Mouse (Mus musculus): ENCODE data around the gene Pim2.
"Not testable (repeated sequence)": the region's sequence is repeated elsewhere in the genome, so short reads cannot be mapped to it uniquely, and the experiment has no call there.

Pim2 gene

DNA sequence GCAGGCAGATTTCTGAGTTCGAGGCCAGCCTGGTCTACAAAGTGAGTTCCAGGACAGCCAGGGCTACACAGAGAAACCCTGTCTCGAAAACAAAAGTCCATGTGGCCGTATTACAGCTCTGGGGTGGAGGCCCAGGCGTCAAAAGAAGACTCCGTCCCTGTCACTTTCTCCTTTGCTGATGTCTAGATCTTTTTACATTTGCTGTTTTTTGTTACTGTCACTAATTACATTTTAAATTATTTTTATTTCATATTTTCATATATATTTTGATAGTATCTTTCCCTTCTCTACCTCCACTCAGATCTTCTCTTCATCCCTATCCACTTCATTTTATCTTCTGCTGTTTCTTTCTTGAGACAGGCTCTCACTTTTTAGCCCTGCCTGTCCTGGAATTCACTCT, 29.7 kb downstream of the Pim2 start, which contains the start of gene Gm10491:
Gm10491 (minus strand) TSS at position 101 of the 400 bp plus-strand sequence.
- no peak for DNase-seq (ENCODE audit: low spot score)

DNA sequence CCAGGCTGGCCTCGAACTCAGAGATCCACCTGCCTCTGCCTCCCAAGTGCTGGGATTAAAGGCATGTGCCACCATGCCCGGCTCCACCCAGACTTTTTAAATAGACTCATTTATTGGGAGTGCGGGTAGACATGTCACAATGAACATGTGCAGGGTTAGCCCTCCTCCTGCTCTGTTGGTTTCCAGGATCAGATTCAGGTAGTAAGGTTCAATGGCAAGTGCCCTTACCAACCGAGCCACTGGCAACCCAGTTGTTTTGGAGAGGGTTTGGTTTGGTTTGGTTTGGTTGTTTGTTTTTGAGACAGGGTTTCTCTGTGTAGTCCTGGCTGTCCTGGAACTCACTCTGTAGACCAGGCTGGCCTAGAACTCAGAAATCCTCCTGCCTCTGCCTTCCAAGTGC, 31.2 kb downstream of the Pim2 start, which contains the start of gene Gm10490:
Gm10490 (plus strand) TSS at position 301 of the 400 bp plus-strand sequence.
- DNase-seq (ENCODE audit: low spot score) = not testable (repeated sequence)

DNA sequence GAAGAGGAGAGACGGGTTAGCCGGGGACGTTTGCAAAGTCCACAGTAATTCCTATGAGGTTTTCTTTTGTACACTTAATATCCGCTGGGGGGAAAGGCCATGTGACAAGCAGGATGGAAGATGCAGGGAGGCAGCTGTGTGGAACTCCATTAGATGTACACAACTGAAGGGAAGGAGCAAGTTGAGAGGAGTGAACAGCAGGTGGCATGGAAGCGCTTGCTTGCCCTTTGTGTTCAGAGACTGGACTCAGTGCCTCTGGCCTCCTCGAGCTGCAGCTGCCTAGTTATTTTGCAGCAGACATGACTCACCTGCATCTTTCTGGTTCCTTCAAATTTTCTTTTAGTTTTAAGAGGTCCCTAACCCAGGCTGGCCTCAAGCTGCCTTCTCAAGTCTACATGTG, 32.4 kb downstream of the Pim2 start:
- no peak for DNase-seq (ENCODE audit: low spot score)

DNA sequence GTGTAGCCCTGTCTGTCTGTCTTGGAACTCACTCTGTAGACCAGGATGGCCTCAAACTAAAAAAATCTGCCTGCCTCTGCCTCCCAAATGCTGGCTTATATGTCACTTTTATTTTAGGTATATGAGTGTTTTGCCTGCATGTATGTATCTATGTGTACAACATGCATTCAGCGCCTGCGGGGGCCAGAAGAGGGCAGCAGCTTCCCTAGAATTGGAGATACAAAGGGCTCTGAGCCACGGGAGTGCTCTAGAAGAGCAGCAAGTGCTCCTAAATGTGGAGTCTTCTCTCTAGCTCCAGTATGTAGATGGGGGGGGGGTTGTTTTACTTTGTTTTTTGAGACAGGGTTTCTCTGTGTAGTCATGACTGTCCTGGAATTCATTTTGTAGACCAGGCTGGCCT, 37.6 kb downstream of the Pim2 start:
- DNase-seq (ENCODE audit: low spot score) = not testable (repeated sequence)

DNA sequence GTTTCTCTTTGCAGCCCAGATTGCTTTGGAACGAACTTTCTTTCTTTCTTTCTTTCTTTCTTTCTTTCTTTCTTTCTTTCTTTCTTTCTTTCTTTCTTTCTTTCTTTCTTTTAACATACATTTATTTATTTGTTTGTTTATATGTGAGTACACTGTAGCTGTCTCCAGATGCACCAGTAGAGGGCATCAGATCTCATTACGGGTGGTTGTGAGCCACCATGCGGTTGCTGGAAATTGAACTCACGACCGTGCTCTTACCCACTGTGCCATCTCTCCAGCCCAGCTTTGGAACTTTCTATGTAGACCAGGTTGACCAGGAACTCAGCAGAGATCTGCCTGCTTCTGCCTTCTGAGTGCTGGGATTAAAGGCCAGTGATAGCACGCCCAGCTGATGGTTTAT, 39.9 kb downstream of the Pim2 start:
- DNase-seq (ENCODE audit: low spot score) = not testable (repeated sequence)

DNA sequence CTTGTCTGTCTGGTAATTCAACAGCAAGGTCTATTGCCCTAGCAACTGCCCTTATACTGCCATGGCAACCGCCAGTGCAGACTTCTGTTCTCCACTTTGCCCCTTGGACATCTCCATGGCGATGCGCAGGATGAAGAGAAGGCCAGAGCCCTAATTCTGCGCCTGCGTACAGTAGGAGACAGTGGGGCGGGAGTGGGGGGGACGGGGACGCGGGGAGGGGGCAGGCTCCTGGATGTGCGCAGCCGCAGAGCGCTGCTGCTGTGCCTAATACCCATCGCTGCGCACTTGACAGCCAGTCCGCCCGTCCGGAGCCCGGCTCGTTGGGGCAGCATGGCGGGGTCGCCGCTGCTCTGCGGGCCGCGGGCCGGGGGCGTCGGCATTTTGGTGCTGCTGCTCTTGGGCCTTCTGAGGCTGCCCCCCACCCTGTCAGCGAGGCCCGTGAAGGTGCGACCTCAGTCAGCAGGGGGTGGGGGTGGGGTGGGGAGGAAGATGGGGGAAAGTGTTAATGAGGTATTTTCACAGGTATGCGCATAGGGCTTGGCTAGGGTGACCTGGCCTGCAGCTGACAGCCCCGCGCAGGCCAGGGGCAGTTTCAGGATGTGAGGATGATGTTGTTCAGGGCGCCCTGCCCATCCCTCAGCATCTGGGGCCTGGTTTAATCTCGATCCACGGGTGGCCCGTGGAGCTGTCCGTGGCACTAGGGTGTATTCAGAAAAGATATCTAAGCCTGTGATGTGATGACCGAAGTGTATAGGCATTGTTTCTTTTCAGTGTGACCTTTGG, 41.7 kb downstream of the Pim2 start, which contains the start of gene Pcsk1n:
Pcsk1n (plus strand) TSS at position 222 of the 783 bp plus-strand sequence.
- no peak for DNase-seq (ENCODE audit: low spot score)

DNA sequence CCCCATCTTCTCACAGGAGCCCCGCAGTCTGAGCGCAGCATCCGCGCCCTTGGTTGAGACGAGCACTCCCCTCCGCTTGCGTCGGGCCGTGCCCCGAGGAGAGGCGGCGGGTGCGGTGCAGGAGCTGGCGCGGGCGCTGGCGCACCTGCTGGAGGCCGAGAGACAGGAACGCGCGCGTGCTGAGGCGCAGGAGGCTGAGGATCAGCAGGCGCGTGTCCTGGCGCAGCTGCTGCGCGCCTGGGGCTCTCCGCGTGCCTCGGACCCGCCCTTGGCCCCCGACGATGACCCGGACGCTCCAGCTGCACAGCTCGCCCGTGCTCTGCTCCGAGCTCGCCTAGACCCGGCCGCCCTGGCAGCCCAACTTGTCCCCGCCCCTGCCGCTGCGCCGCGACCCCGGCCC, 44.0 kb downstream of the Pim2 start:
- DNase-seq (ENCODE audit: low spot score) = no peak

DNA sequence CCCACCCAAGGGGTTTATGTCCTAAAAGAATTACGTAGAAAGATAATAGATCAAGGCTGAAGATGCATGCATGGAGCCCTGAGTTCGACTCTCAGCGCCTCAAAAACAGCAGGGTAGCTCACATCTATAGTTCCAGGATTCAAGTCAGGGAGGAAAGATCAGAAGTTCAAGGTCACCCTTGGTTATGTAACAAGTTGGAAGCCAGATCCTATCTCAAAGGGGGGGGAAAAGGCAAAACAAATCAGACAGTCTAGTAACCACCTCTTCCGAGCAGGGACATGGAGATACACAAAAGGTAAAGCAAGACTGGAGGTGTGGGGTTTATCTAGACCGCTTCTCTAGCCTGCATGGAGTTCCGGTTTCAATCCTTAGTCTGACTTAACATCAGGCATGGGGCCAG, 48.2 kb downstream of the Pim2 start:
- DNase-seq (ENCODE audit: low spot score) = no peak

DNA sequence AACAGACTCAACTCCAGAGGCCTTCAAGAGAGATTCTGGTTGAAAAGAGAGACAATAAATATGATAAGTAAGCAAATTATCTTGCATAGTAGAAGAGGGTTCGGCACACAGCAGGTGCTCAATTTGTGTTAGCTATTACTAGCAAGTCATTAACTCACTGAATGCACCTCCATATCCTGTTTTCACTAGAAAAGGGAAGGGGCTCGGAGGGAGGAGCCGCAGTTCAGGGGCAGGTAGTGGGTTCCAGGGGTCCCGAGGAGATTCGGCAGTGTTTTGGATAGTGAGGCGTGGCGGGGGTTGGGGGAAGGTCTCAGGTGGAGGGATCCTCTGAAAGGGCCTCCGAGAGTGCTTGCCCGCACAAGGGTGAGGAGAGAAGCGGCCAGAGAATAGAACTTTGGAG, 49.1 kb downstream of the Pim2 start:
- DNase-seq (ENCODE audit: low spot score) = no peak

DNA sequence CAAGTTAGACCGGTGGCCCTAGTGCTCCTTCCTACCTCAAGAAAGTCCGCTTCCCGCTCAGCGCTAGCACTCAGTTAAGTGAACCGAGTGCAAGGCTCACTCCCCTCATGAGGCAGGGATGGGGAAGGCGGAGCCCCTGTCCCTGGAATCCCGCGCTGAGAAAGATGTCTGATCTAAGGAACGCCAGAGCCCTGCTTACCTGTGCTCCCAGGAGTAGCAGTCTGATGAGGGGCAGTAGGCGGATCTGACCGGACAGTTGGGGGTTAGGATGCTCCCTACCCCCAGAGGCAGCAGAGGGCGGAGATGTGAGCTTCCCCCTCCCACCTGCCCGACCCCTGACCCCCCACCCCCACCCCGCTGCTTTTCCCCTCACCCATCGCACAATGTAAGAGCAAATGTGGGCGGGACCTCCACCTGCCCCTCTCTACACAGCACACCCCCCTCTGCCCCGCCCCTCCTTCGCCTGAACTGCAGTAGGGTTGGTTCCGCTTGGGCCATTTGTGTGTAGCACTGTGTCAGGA, 50.3 kb downstream of the Pim2 start, which contains the start of gene Eras:
Eras (minus strand) TSS at position 338 of the 521 bp plus-strand sequence.
- no peak for DNase-seq (ENCODE audit: low spot score)
